Mouse (Mus musculus) small intestine, adult 2 months (tissue): ENCODE results near the gene Slpi.
A peak's percentile ranks its signal among the peaks of the same experiment; 100 is the strongest.

Source experiments
- CTCF ChIP-seq: fragments of 200-500 bp; IDR thresholded peaks from 2 replicates; pipeline ENCODE4 v1.5.1; 2012; ENCODE audit warnings: low read depth, mild to moderate bottlenecking, control low read depth, inconsistent platforms, low read length, moderate library complexity, mixed read lengths; ENCODE audit not compliant: insufficient replicate concordance, insufficient read length; ENCODE audit errors: extremely low read depth
- POLR2A ChIP-seq: fragments of 200-500 bp; IDR thresholded peaks from 2 replicates; pipeline ENCODE4 v1.6.1; 2012; ENCODE audit warnings: low read depth, mild to moderate bottlenecking, control low read depth, inconsistent platforms, low read length, moderate library complexity

- TF ChIP-seq POLR2A, result peak; percentile 25; the same call in 1 of the 2 replicates
- no peak for TF ChIP-seq CTCF
Observed at GRCm38 (mm10) chr2:164436961-164437360, 48.1 kb upstream of the Slpi start.
